Mouse (Mus musculus) kidney, adult 2 months (tissue): Measurements from ENCODE around the gene Frem1. TPM values are rescaled to one million over a fixed set of nuclear protein-coding genes. Genes with fewer than 3 reads are reported as not detected.

ENCODE experiments used
- DNase-seq: peaks from one replicate; pipeline ENCODE4 v3.0.0; 2021
- H3K27ac ChIP-seq: fragments of 200-500 bp; 2 replicates; pipeline ENCODE4 v1.5.1; 2012; ENCODE audit warnings: low read depth, low read length, control low read depth, inconsistent platforms; ENCODE audit not compliant: insufficient read depth
- H3K27me3 ChIP-seq: fragments of 200-500 bp; replicated peaks from 2 replicates; pipeline ENCODE4 v1.6.1; 2012; ENCODE audit warnings: mild to moderate bottlenecking, moderate library complexity, low read length, inconsistent platforms; ENCODE audit not compliant: control insufficient read depth, insufficient read depth
- H3K36me3 ChIP-seq: fragments of 200-500 bp; 2 replicates; pipeline ENCODE4 v1.6.1; 2012; ENCODE audit warnings: mild to moderate bottlenecking, moderate library complexity, low read length, inconsistent platforms; ENCODE audit not compliant: control insufficient read depth, insufficient read depth
- H3K4me1 ChIP-seq: fragments of 200-500 bp; 2 replicates; pipeline ENCODE4 v1.6.1; 2011; ENCODE audit warnings: low read length; ENCODE audit not compliant: control insufficient read depth, insufficient read depth
- H3K4me3 ChIP-seq: fragments of 200-500 bp; 2 replicates; pipeline ENCODE4 v1.5.1; 2011; ENCODE audit warnings: mild to moderate bottlenecking, low read depth, low read length, control low read depth; ENCODE audit not compliant: insufficient read depth
- CTCF ChIP-seq: fragments of 200-500 bp; conservative IDR thresholded peaks from 2 replicates; pipeline ENCODE4 v1.5.1; 2011; ENCODE audit warnings: low read depth, mild to moderate bottlenecking, control low read depth, low read length, moderate library complexity, mixed read lengths; ENCODE audit not compliant: insufficient read depth, insufficient read length
- POLR2A ChIP-seq: fragments of 200-500 bp; IDR thresholded peaks from one replicate; pipeline ENCODE4 v1.6.1; 2011; ENCODE audit warnings: low read depth, low read length, control low read depth
- WGBS: fragments of 180-500 bp; shearing (Covaris S2); methylation state at CpG from one replicate; pipeline ENCODE4 v1.1.7; 2018; 5-methylcytosine and 5-hydroxymethylcytosine counted together
- polyA plus RNA-seq: library from polyadenylated mRNA; depleted of rRNA; stranded (reverse); fragments of >200 nt; gene quantifications from 2 replicates; pipeline ENCODE4 v1.2.3, GENCODE M21; 2012

Gene Frem1
- polyA plus RNA-seq, 1 experiment: 4.6 TPM

DNA sequence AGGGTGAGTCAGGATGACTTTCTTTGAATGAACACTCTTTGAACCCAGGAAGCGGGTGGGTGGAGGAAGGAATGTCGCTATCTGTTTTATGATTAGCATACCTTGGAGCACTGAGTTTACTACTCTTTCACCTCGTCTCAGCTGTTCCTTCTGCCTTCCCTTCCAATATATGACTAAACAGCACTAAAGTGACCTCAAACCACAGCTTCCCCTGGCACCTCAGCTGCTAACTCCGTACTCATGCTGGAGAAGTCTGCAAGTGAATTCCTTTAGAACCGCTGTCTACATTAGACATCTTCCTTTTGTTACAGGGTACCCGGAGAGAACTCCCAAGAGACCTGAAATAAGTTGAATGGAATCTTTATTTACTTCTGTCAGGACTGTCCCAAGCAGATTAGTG lies 181.2 kb downstream of the Frem1 start:
- DNase-seq: no peak
- Histone ChIP-seq H3K4me3 (no peak overlapping the region), H3K27ac (no peak overlapping the region), H3K4me1 (no peaks in the 10 kb centered on the region), H3K36me3 (no peaks in the 10 kb centered on the region), H3K27me3 (no peaks in the 10 kb centered on the region)
- WGBS: 72% methylated on average over 6 of the region's 6 CpGs
- no peak for TF ChIP-seq POLR2A
- no peak for TF ChIP-seq CTCF

DNA sequence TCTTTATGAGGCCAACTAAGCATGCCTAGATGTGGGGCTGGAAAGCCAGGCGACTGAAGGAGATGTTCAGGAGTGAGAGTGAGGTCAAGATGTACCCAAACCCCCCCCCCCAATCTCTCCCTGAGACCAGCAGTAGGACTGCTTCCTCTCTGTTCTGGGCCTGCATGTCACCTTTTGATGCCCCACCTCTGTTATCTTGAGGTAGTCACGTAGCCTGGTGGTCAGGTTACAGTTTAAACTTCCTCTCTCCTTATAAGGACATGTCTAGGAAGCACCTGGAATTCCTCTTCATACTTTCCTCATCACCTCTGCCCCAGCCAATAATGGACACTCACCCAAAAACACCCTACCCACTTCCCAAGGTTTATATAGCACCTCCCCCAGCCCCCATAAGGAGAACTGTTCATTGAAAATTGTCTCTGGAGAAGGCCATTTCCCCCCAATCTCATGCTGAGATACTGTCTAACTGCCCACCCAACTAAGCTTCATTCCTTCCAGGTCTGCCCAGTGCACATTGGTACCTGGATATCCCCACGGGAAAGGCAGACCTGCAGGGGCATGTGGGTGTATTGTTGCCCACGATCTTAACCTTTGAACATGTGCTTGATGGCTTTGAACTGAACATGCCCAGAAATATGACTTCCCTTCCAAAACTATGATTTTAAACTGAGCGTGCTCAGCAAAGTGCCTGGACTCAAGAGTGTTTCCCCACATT lies 184.3 kb downstream of the Frem1 start:
- Histone ChIP-seq H3K27me3 (no peaks in the 10 kb centered on the region; the same call in 1 of the 2 replicates), H3K27ac (no peak overlapping the region), H3K36me3 (no peaks in the 10 kb centered on the region), H3K4me1 (no peaks in the 10 kb centered on the region), H3K4me3 (no peak overlapping the region)
- WGBS: 79% methylated on average over 5 of the region's 5 CpGs
- no peak for DNase-seq
- TF ChIP-seq POLR2A (no peak), CTCF (no peak)

DNA sequence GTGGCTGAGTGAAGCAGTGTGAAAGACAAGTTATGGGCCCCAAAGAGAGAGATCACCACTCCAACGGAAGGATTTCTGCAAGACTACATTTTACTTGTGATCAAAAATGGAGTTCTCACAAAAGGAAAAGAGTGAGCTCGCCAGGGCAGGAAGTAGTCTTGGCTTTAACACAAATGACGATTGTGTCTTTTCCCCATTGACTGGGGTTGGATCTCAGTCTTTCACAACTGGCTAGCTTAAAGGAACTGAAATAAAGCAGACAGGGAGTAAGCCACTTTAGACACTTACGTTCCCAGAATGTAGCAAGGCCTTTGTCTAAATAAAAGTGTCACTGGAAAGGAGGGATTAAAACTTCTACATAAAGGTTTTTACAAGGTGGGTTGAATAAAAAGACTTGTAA lies 185.0 kb downstream of the Frem1 start:
- Histone ChIP-seq H3K4me1 (no peaks in the 10 kb centered on the region), H3K36me3 (no peaks in the 10 kb centered on the region), H3K27me3 (no peaks in the 10 kb centered on the region; the same call in 1 of the 2 replicates), H3K4me3 (no peak overlapping the region), H3K27ac (no peak overlapping the region)
- no peak for TF ChIP-seq CTCF
- no peak for TF ChIP-seq POLR2A
- 62% methylated on average over 4 of the region's 4 CpGs for WGBS
- no peak for DNase-seq

DNA sequence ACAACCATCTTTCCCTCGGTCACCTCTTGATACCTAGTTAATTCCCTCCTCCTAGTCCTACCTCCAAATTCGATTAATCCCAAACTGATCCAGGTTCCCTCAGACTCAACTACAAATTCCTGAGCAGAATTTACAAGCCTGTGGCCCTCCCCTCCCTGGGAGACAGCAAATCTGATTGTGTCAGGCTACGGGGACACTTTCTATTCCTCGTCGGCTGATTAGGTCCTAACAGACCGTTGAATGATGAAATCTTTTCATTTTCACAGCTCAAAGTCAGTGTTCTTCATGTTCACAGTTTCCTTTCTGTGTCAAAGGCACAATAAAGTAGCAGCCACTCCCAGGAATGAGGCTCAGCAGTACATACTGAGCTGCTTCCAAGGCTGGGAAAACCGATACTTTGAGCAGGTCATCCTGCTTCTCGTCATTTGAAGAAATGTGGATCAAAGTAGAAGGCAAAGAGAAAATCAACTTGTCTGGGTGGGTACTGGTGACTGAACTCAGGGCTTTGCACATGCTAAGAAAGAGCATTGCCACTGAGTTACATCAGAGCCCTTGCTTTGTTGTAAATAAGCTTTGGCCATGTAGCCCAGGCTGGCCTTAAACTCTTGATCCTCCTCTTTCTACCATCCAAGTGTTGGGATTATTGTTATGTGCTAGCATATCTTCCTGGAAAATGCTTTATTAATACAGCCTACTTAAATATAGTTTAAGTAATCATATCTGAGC lies 187.0 kb downstream of the Frem1 start:
- H3K4me3 ChIP-seq: no peak overlapping the region
- no peaks in the 10 kb centered on the region for H3K4me1 ChIP-seq
- H3K36me3 ChIP-seq: no peaks in the 10 kb centered on the region
- WGBS: 83% methylated on average over 8 of the region's 8 CpGs
- TF ChIP-seq POLR2A (no peak), CTCF (no peak)
- DNase-seq: no peak
- H3K27ac ChIP-seq: no peak overlapping the region
- H3K27me3 ChIP-seq: no peaks in the 10 kb centered on the region; the same call in 1 of the 2 replicates

DNA sequence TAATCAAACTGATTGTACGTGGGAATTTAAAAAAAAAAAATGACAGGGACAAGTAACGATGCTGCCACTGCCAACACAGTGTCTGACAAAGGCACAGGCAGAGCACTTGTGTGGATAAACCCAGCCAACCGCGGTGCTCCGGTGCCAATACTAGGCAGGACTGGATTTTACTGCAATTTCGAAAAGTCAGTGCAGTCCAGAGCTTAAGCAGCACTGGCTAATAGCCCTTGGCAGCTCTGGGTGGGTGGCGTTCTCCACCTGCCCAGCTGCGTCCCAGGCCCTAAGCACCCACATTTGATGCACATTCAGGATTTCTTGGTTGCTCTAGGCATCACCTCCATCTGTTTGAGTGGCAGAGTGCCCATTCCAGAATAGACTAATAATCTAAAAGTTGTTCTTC lies 188.8 kb downstream of the Frem1 start:
- no peak for TF ChIP-seq POLR2A
- TF ChIP-seq CTCF: no peak
- WGBS: 65% methylated on average over 8 of the region's 8 CpGs
- Histone ChIP-seq H3K4me3 (no peak overlapping the region), H3K27ac (no peak overlapping the region), H3K4me1 (peaks cover 3% of the 10 kb centered on the region; the same call in 1 of the 2 replicates), H3K27me3 (no peaks in the 10 kb centered on the region; the same call in 1 of the 2 replicates), H3K36me3 (no peaks in the 10 kb centered on the region)
- DNase-seq: peak; percentile 16

DNA sequence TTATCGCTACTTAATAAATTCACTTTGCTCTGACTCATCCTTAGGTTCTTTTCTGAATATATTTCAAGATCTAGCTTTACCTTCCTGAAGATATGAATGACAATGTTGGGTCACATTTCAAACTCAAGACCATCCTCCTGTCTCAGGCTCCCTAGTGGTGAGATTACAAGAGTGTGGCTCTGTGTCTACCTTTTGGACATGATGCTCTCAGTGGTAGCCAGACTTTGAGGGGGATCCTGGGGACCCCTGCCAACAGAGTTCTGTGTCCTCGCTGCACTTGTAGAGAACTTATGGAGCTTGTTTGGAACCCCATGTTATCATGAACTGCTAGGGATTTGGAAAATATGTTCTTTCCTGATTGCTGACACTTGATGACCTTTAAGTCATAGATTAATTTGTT lies 190.7 kb downstream of the Frem1 start:
- no peak for TF ChIP-seq POLR2A
- no peak for TF ChIP-seq CTCF
- DNase-seq: no peak
- no peak overlapping the region for H3K4me3 ChIP-seq
- WGBS: 98% methylated on average over 2 of the region's 2 CpGs
- no peaks in the 10 kb centered on the region for H3K36me3 ChIP-seq
- H3K27ac ChIP-seq: no peak overlapping the region
- H3K27me3 ChIP-seq: no peaks in the 10 kb centered on the region; the same call in 1 of the 2 replicates
- H3K4me1 ChIP-seq: peaks cover 3% of the 10 kb centered on the region; the same call in 1 of the 2 replicates

DNA sequence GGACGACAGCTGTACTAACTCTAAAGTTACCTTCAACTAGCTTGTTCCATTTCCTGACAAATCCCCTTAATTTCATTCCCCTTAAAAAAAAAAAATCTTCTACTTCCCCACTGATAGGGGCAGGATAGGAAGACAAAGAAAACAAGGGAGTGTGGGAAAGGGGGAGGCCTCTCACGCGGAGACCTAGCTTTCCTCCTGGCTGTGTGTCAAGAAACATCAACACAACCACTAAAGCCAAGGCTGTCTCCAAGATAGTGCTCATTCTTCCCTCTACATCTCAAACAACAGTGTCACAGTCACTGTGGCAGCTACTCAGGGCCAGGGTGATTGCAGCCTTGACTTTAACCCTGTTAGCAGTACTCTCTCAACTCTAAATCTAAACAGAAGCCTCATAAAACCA lies 191.6 kb downstream of the Frem1 start:
- no peak overlapping the region for H3K27ac ChIP-seq
- H3K4me3 ChIP-seq: no peak overlapping the region
- peaks cover 3% of the 10 kb centered on the region; the same call in 1 of the 2 replicates for H3K4me1 ChIP-seq
- WGBS: 61% methylated on average over 3 of the region's 3 CpGs
- H3K36me3 ChIP-seq: no peaks in the 10 kb centered on the region
- DNase-seq: no peak
- no peaks in the 10 kb centered on the region; the same call in 1 of the 2 replicates for H3K27me3 ChIP-seq
- no peak for TF ChIP-seq CTCF
- TF ChIP-seq POLR2A: no peak
